ENCODE assay signal across 20 mouse cellular contexts in genomic region chr4:16848096-16848495, GRCm38 (mm10).
A peak's percentile ranks its signal among the peaks of the same experiment; 100 is the strongest.
DNase-seq lines count a peak whose midpoint lies in the region; ATAC-seq and TF ChIP-seq lines count a peak whose summit lies in the region.
"Had no signal": no experiment of that assay in that cellular context is flagged by ENCODE, and none has a peak within 500 bp of the region (broad histone marks: within the 10 kb centered on the region; RNA-seq: fewer than 3 reads in every experiment).

No protein-coding gene starts in this region.

- 54% methylated on average over 2 of the region's 2 CpGs for WGBS in kidney, postnatal 0 days
- 57% methylated on average over 2 of the region's 2 CpGs for WGBS in thymus, adult 2 months

- no peak overlapping the region for H3K9ac ChIP-seq in kidney, postnatal 0 days (ENCODE audit: low read depth, low read length)
- H3K9ac ChIP-seq: embryonic facial prominence, embryonic 12.5 days; hindbrain, embryonic 15.5 days; limb, embryonic 13.5 days; liver, postnatal 0 days; neural tube, embryonic 12.5 days had no signal

- no peak for TF ChIP-seq POLR2A in thymus, adult 2 months (IDR thresholded peaks at IDR 0.05; ENCODE audit: control insufficient read depth, extremely low read depth, insufficient read depth, low read length, poor library complexity)

- H3K27me3 ChIP-seq in kidney, postnatal 0 days (ENCODE audit: insufficient read depth, low read length), result no peaks in the 10 kb centered on the region
- H3K27me3 ChIP-seq in thymus, adult 2 months (ENCODE audit: control insufficient read depth, insufficient read depth, low read length), result no peaks in the 10 kb centered on the region
- H3K27me3 ChIP-seq: embryonic facial prominence, embryonic 12.5 days; hindbrain, embryonic 15.5 days; limb, embryonic 13.5 days; neural tube, embryonic 12.5 days had no signal

- no peaks in the 10 kb centered on the region for H3K36me3 ChIP-seq in kidney, postnatal 0 days (ENCODE audit: insufficient read depth, low read length)
- no peaks in the 10 kb centered on the region for H3K36me3 ChIP-seq in thymus, adult 2 months (ENCODE audit: control insufficient read depth, insufficient read depth, low read length)
- H3K36me3 ChIP-seq: embryonic facial prominence, embryonic 12.5 days; forebrain, embryonic 10.5 days; G1E; hindbrain, embryonic 15.5 days; limb, embryonic 13.5 days; neural tube, embryonic 12.5 days had no signal

- H3K4me1 ChIP-seq in kidney, postnatal 0 days (replicated peaks; ENCODE audit: insufficient read depth, low read length), result no peaks in the 10 kb centered on the region
- no peaks in the 10 kb centered on the region for H3K4me1 ChIP-seq in thymus, adult 2 months (replicated peaks; ENCODE audit: control insufficient read depth, insufficient read depth, low read length)
- H3K4me1 ChIP-seq: embryonic facial prominence, embryonic 12.5 days; forebrain, embryonic 10.5 days; hindbrain, embryonic 15.5 days; limb, embryonic 13.5 days; neural tube, embryonic 12.5 days had no signal

- H3K9me3 ChIP-seq in kidney, postnatal 0 days (replicated peaks; ENCODE audit: low read length), result no peaks in the 10 kb centered on the region
- H3K9me3 ChIP-seq: embryonic facial prominence, embryonic 12.5 days; forebrain, embryonic 10.5 days; G1E; hindbrain, embryonic 15.5 days; limb, embryonic 13.5 days; neural tube, embryonic 12.5 days had no signal

- TF ChIP-seq CTCF in kidney, postnatal 0 days (IDR thresholded peaks at IDR 0.05; ENCODE audit: low read depth), result no peak
- no peak for TF ChIP-seq CTCF in thymus, adult 2 months (IDR thresholded peaks at IDR 0.05; ENCODE audit: borderline replicate concordance, control insufficient read depth, extremely low read depth, insufficient read depth, low read length, poor library complexity)

- peak; percentile 1 for DNase-seq in kidney, postnatal 0 days (ENCODE audit: low spot score)
- DNase-seq in kidney, postnatal 10 days, result no peak
- DNase-seq in A20 (ENCODE audit: low read depth, low spot score), result peak; percentile 4
- DNase-seq in frontal cortex, postnatal 25 days (ENCODE audit: low spot score in 2 of 2), result peak; percentile 4 to 9
- DNase-seq in right cerebral cortex, adult 2 months (ENCODE audit: low spot score in 2 of 2), result peak; percentile 35 to 38
- no peak for DNase-seq in thymus, adult 2 months
- DNase-seq in embryo, embryonic 9.5 days (ENCODE audit: extremely low spot score), result no peak
- DNase-seq: adrenal gland, postnatal 10 days; cerebellum, adult 9-11 months; kidney, adult 11 months; kidney, postnatal 36 days; liver, postnatal 0 days; thymus, postnatal 14 days had no signal

- no peak overlapping the region for H3K4me3 ChIP-seq in kidney, postnatal 0 days (replicated peaks; ENCODE audit: low read depth, low read length)
- H3K4me3 ChIP-seq in thymus, adult 2 months (ENCODE audit: control insufficient read depth, insufficient read depth, low read length), result no peak overlapping the region
- H3K4me3 ChIP-seq: embryonic facial prominence, embryonic 12.5 days; forebrain, embryonic 10.5 days; hindbrain, embryonic 15.5 days; limb, embryonic 13.5 days; neural tube, embryonic 12.5 days had no signal

- no peak overlapping the region for H3K4me2 ChIP-seq in kidney, postnatal 0 days (ENCODE audit: low read length)
- H3K4me2 ChIP-seq: embryonic facial prominence, embryonic 12.5 days; hindbrain, embryonic 15.5 days; limb, embryonic 13.5 days; neural tube, embryonic 12.5 days had no signal

- H3K27ac ChIP-seq in kidney, postnatal 0 days, result no peak overlapping the region
- H3K27ac ChIP-seq in thymus, adult 2 months (ENCODE audit: control insufficient read depth, insufficient read depth, low read length), result no peak overlapping the region
- H3K27ac ChIP-seq: embryonic facial prominence, embryonic 12.5 days; forebrain, embryonic 10.5 days; hindbrain, embryonic 15.5 days; limb, embryonic 13.5 days; neural tube, embryonic 12.5 days had no signal

- ATAC-seq in kidney, postnatal 0 days (replicated peaks; ENCODE audit: low FRiP score, low read depth), result no peak
- ATAC-seq: liver, postnatal 0 days; midbrain, embryonic 16.5 days had no signal

Comparison
In these comparisons a context has a peak if more than half of its experiments do, and no peak if none do; other contexts are left out.
1. DNase-seq: peak in kidney, postnatal 0 days (single experiment), A20 (single experiment), frontal cortex, postnatal 25 days (2 of 2) and right cerebral cortex, adult 2 months (2 of 2); none in kidney, postnatal 10 days (single experiment), thymus, adult 2 months (single experiment) and embryo, embryonic 9.5 days (single experiment).